Mouse (Mus musculus): ENCODE results near the gene Cadm2. TPM values are rescaled to one million over a fixed set of nuclear protein-coding genes. Genes with fewer than 3 reads are reported as not detected.

Cadm2 gene
- polyA plus RNA-seq, 1 experiment from 2014 or later = 0.66 TPM

DNA sequence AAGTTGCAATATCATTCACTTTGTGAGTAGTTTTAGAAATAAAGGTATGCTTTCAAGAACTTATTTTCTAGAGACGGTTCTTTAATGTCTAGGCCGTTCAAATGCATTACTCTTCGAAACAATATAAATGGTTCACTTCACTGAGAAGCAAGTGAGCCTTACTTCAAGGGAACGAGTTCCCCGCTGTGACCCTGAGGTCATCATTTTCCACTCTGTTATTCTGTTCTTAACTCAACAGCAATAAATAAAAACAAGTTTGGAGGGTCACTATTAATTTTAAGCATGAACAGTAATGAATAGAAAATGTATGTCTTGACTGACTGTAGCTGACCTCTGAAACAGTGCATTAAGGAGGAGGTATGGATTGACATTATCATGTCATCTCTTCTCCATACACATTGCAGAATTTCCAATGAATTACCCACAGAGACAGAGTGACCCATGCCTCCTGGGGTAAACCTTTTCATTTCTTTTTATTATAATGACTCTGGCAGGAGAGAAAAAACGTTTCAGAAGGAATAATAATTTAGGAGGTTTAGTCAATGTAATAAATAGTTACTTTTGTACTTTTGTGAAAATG, 458.4 kb downstream of the Cadm2 start:
- DNase-seq (no peak), ATAC-seq (ENCODE audit: insufficient read depth) (no peak)
- Histone ChIP-seq H3K4me3 (ENCODE audit: low read depth, low read length) (no peak overlapping the region), H3K4me1 (ENCODE audit: insufficient read depth) (no peaks in the 10 kb centered on the region), H3K27me3 (ENCODE audit: insufficient read depth, low read length) (no peaks in the 10 kb centered on the region), H3K36me3 (ENCODE audit: insufficient read depth) (no peaks in the 10 kb centered on the region), H3K9ac (no peak overlapping the region), H3K27ac (ENCODE audit: low read depth) (no peak overlapping the region), H3K9me3 (ENCODE audit: low read depth, low read length) (no peaks in the 10 kb centered on the region), H3K4me2 (no peak overlapping the region)
- WGBS = 70% methylated on average over 6 of the region's 6 CpGs
- no peak for TF ChIP-seq CTCF (IDR thresholded peaks at IDR 0.05; ENCODE audit: low read depth)

- no peaks in the 10 kb centered on the region for H3K9me3 ChIP-seq (ENCODE audit: low read depth, low read length)
- H3K9ac ChIP-seq = no peak overlapping the region
- H3K27me3 ChIP-seq (ENCODE audit: insufficient read depth, low read length) = no peaks in the 10 kb centered on the region
- H3K4me2 ChIP-seq = no peak overlapping the region
- H3K27ac ChIP-seq (ENCODE audit: low read depth) = no peak overlapping the region
- H3K4me1 ChIP-seq (ENCODE audit: insufficient read depth) = no peaks in the 10 kb centered on the region
- H3K36me3 ChIP-seq (ENCODE audit: insufficient read depth) = no peaks in the 10 kb centered on the region
- H3K4me3 ChIP-seq (ENCODE audit: low read depth, low read length) = no peak overlapping the region
- ATAC-seq (ENCODE audit: insufficient read depth) (no peak), DNase-seq (no peak)
- TF ChIP-seq CTCF (IDR thresholded peaks at IDR 0.05; ENCODE audit: low read depth) = no peak
- WGBS = 60% methylated on average over 4 of the region's 4 CpGs
Measured at GRCm38 (mm10) chr16:67124811-67125210, 495.9 kb downstream of the Cadm2 start.

DNA sequence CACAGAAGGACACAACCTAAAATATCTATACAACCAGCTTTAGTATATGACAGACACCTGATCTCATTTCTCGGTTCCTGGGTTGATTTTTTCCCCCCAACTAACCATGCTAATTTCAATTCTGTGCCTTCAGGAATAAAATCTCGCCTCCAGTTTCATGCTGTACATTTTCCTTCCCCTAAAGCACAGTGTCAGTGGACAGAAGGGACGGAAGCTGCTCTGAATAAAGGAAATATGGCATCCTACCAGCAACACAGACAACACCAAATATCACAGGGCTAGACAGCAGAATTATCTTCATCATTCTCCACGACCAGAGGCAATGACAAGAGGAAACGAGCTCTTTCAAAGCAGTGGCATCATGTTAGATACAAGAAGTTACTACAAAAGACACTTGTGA, 498.2 kb downstream of the Cadm2 start:
- no peak for TF ChIP-seq CTCF (IDR thresholded peaks at IDR 0.05; ENCODE audit: low read depth)
- no peak for ATAC-seq (ENCODE audit: insufficient read depth)
- WGBS = 54% methylated on average over 5 of the region's 5 CpGs
- H3K36me3 ChIP-seq (ENCODE audit: insufficient read depth) = no peaks in the 10 kb centered on the region
- no peak overlapping the region for H3K4me2 ChIP-seq
- no peaks in the 10 kb centered on the region for H3K4me1 ChIP-seq (ENCODE audit: insufficient read depth)
- no peak for DNase-seq
- H3K9ac ChIP-seq = no peak overlapping the region
- no peaks in the 10 kb centered on the region for H3K27me3 ChIP-seq (ENCODE audit: insufficient read depth, low read length)
- no peak overlapping the region for H3K4me3 ChIP-seq (ENCODE audit: low read depth, low read length)
- H3K9me3 ChIP-seq (ENCODE audit: low read depth, low read length) = no peaks in the 10 kb centered on the region
- no peak overlapping the region for H3K27ac ChIP-seq (ENCODE audit: low read depth)

GRCm38 (mm10) chr16:67121781-67122180, 498.9 kb downstream of the Cadm2 start:
- ATAC-seq (ENCODE audit: insufficient read depth) = no peak
- H3K4me1 ChIP-seq (ENCODE audit: insufficient read depth) = no peaks in the 10 kb centered on the region

GRCm38 (mm10) chr16:67106478-67107061, 514.1 kb downstream of the Cadm2 start:
- ATAC-seq (ENCODE audit: insufficient read depth) = no peak
- no peak overlapping the region for H3K9ac ChIP-seq
- DNase-seq = no peak
- WGBS = 63% methylated on average over 8 of the region's 8 CpGs
- TF ChIP-seq CTCF (IDR thresholded peaks at IDR 0.05; ENCODE audit: low read depth) = no peak
- H3K36me3 ChIP-seq (ENCODE audit: insufficient read depth) = no peaks in the 10 kb centered on the region
- no peak overlapping the region for H3K4me2 ChIP-seq
- H3K4me1 ChIP-seq (ENCODE audit: insufficient read depth) = no peaks in the 10 kb centered on the region
- no peak overlapping the region for H3K27ac ChIP-seq (ENCODE audit: low read depth)
- H3K9me3 ChIP-seq (ENCODE audit: low read depth, low read length) = no peaks in the 10 kb centered on the region
- H3K4me3 ChIP-seq (ENCODE audit: low read depth, low read length) = no peak overlapping the region
- H3K27me3 ChIP-seq (ENCODE audit: insufficient read depth, low read length) = no peaks in the 10 kb centered on the region

More at GRCm38 (mm10) chr16:67121781-67122180, 498.9 kb downstream of the Cadm2 start:
- no peak for TF ChIP-seq CTCF (IDR thresholded peaks at IDR 0.05; ENCODE audit: low read depth)
- no peak overlapping the region for H3K27ac ChIP-seq (ENCODE audit: low read depth)
- no peak overlapping the region for H3K4me2 ChIP-seq
- no peaks in the 10 kb centered on the region for H3K36me3 ChIP-seq (ENCODE audit: insufficient read depth)
- H3K27me3 ChIP-seq (ENCODE audit: insufficient read depth, low read length) = no peaks in the 10 kb centered on the region
- H3K9me3 ChIP-seq (ENCODE audit: low read depth, low read length) = no peaks in the 10 kb centered on the region
- 76% methylated on average over 3 of the region's 3 CpGs for WGBS
- DNase-seq = no peak
- H3K9ac ChIP-seq = no peak overlapping the region
- no peak overlapping the region for H3K4me3 ChIP-seq (ENCODE audit: low read depth, low read length)

- no peak overlapping the region for H3K27ac ChIP-seq (ENCODE audit: low read depth)
- 60% methylated on average over 6 of the region's 6 CpGs for WGBS
- H3K9ac ChIP-seq = no peak overlapping the region
- no peaks in the 10 kb centered on the region for H3K27me3 ChIP-seq (ENCODE audit: insufficient read depth, low read length)
- H3K4me3 ChIP-seq (ENCODE audit: low read depth, low read length) = no peak overlapping the region
- H3K9me3 ChIP-seq (ENCODE audit: low read depth, low read length) = no peaks in the 10 kb centered on the region
- no peaks in the 10 kb centered on the region for H3K4me1 ChIP-seq (ENCODE audit: insufficient read depth)
- H3K4me2 ChIP-seq = no peak overlapping the region
- H3K36me3 ChIP-seq (ENCODE audit: insufficient read depth) = no peaks in the 10 kb centered on the region
- DNase-seq (no peak), ATAC-seq (ENCODE audit: insufficient read depth) (no peak)
- no peak for TF ChIP-seq CTCF (IDR thresholded peaks at IDR 0.05; ENCODE audit: low read depth)
Measured at GRCm38 (mm10) chr16:67096706-67097105, 524.0 kb downstream of the Cadm2 start.

DNA sequence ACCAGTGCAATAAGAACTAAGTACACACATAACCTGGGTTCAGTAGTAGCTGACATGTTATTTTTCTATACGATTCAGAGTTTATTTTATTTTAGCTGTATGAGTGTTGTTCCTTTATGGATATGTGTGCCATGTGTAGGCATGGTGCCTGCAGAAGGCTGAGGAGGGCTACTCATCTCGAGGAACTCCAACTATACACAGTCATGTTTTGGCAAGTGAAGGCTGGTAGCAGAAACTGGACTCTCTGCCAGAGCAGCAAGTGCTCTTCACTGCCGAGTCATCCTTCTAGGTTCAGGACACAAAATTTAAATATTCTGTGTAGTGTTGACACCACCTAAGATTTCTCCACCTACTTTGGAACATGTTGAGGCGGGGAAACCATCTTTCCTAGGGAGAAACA, 524.8 kb downstream of the Cadm2 start:
- no peak for ATAC-seq (ENCODE audit: insufficient read depth)
- no peak for TF ChIP-seq CTCF (IDR thresholded peaks at IDR 0.05; ENCODE audit: low read depth)
- WGBS = 76% methylated on average over 4 of the region's 4 CpGs
- DNase-seq = no peak
- no peaks in the 10 kb centered on the region for H3K27me3 ChIP-seq (ENCODE audit: insufficient read depth, low read length)
- H3K4me3 ChIP-seq (ENCODE audit: low read depth, low read length) = no peak overlapping the region
- H3K4me1 ChIP-seq (ENCODE audit: insufficient read depth) = no peaks in the 10 kb centered on the region
- H3K9ac ChIP-seq = no peak overlapping the region
- no peaks in the 10 kb centered on the region for H3K36me3 ChIP-seq (ENCODE audit: insufficient read depth)
- H3K4me2 ChIP-seq = no peak overlapping the region
- no peaks in the 10 kb centered on the region for H3K9me3 ChIP-seq (ENCODE audit: low read depth, low read length)
- H3K27ac ChIP-seq (ENCODE audit: low read depth) = no peak overlapping the region
